Mouse (Mus musculus): Measurements from ENCODE around the gene Fkbp1b. TPM values are rescaled to one million over a fixed set of nuclear protein-coding genes. Genes with fewer than 3 reads are reported as not detected.

Gene Fkbp1b
- 9.2 TPM for polyA plus RNA-seq (2015; fragmentation: Illumina TruSeq; extraction: RNeasy Lipid Tissue Mini Kit (QIAGEN cat#74804); ENCODE audit: insufficient read depth, low read depth, low replicate concordance)

GRCm38 (mm10) chr12:4841392-4841887 lies at the start of gene Fkbp1b:
Fkbp1b (minus strand) TSS chr12:4841591.

GRCm38 (mm10) chr12:4874161-4874927 lies 33.0 kb upstream of the Fkbp1b start, which contains the start of gene Mfsd2b:
Mfsd2b (minus strand) TSS chr12:4874359.

DNA sequence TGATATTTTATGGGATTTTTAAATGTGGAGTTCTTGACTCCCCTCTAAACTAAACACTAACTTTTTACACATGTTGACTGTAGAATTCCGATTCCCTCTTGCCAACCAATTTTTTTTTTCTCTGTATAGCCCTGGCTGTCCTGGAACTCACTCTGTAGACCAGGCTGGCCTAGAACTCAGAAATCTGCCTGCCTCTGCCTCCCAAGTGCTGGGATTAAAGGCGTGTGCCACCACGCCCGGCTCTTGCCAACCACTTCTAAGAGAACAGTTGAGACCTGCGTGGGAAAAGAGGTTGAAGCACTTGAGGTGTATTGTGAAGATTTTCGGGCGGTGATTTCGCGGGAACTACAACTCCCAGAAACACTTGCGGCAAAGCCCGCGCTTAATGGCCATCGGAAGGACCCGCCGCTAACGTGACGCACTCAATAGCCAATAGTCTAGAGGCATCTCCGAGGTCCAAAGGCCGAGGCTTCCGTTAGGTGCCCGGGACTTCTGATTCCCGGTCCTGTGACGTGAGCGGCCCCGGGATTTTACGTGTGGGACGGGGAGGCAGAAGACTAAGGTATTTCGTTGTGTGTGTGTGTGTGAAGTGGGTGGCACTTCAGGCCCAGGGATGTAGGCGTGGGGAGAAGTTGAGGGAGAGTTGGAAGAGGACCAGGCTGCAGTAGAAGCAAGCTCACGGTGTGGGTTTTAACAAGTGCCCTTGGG lies 1.7 kb upstream of the Fkbp1b start, which contains the start of gene Wdcp:
Gene Wdcp, plus strand, starts transcription at position 414 of the 708 bp plus-strand sequence.

DNA sequence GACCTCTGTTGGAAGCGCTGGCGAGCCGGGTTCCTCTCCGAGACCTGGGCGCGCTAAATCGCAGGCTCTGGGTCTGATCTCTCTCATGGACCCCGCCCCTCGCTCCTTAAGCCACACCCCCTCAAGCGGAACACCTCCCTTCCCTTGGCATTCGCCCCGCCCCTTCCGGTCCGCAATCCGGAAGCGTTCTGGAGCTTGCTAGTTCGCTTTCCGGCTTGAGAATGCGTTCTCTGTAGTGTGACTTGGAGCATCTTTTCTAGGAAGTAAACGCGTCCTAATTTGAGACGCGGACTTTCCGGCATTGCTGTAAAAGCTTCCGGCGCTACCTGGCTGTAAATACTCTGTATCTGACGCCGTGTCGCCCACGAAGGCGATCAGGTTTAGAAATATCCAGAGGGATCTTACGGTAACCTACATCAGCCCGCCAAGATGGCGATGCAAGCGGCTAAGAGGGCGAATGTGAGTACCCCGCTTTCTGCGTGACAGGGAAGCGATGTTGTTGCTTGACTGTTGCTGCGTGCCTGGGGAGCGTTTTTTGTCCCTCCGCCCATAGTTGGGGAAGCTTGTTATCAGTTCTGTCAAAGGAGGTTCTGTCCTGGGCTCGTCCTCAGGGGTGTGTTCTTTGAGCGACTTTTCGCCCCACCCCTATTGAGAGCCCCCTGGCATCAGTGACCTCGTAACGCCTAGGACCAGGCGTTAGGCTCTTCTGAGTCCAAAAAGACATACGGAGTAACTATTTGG lies 23.9 kb downstream of the Fkbp1b start, which contains the start of gene Sf3b6:
Gene Sf3b6, plus strand, starts transcription at position 184 of the 741 bp plus-strand sequence.

Other genes with a start within 250 kb of the Fkbp1b start
- 23.2 TPM for gene Itsn2, start 249.0 kb downstream of the Fkbp1b start, polyA plus RNA-seq (2015; fragmentation: Illumina TruSeq; extraction: RNeasy Lipid Tissue Mini Kit (QIAGEN cat#74804); ENCODE audit: insufficient read depth, low read depth, low replicate concordance)
- gene Gm3625, start 248.7 kb downstream of the Fkbp1b start, polyA plus RNA-seq (2015; fragmentation: Illumina TruSeq; extraction: RNeasy Lipid Tissue Mini Kit (QIAGEN cat#74804); ENCODE audit: insufficient read depth, low read depth, low replicate concordance), result not detected
- not detected for gene Fam228a, start 103.2 kb downstream of the Fkbp1b start, polyA plus RNA-seq (2015; fragmentation: Illumina TruSeq; extraction: RNeasy Lipid Tissue Mini Kit (QIAGEN cat#74804); ENCODE audit: insufficient read depth, low read depth, low replicate concordance)
- not detected for gene Pfn4, start 72.6 kb downstream of the Fkbp1b start, polyA plus RNA-seq (2015; fragmentation: Illumina TruSeq; extraction: RNeasy Lipid Tissue Mini Kit (QIAGEN cat#74804); ENCODE audit: insufficient read depth, low read depth, low replicate concordance)
- gene Fam228b, start 72.3 kb downstream of the Fkbp1b start, polyA plus RNA-seq (2015; fragmentation: Illumina TruSeq; extraction: RNeasy Lipid Tissue Mini Kit (QIAGEN cat#74804); ENCODE audit: insufficient read depth, low read depth, low replicate concordance), result not detected
- 23.1 TPM for gene Sf3b6, start 24.0 kb downstream of the Fkbp1b start, polyA plus RNA-seq (2015; fragmentation: Illumina TruSeq; extraction: RNeasy Lipid Tissue Mini Kit (QIAGEN cat#74804); ENCODE audit: insufficient read depth, low read depth, low replicate concordance)
- gene Wdcp, start 1.7 kb upstream of the Fkbp1b start, polyA plus RNA-seq (2015; fragmentation: Illumina TruSeq; extraction: RNeasy Lipid Tissue Mini Kit (QIAGEN cat#74804); ENCODE audit: insufficient read depth, low read depth, low replicate concordance), result 2.9 TPM
- gene Mfsd2b, start 32.8 kb upstream of the Fkbp1b start, polyA plus RNA-seq (2015; fragmentation: Illumina TruSeq; extraction: RNeasy Lipid Tissue Mini Kit (QIAGEN cat#74804); ENCODE audit: insufficient read depth, low read depth, low replicate concordance), result 1.1 TPM
- gene Ubxn2a, start 66.1 kb upstream of the Fkbp1b start, polyA plus RNA-seq (2015; fragmentation: Illumina TruSeq; extraction: RNeasy Lipid Tissue Mini Kit (QIAGEN cat#74804); ENCODE audit: insufficient read depth, low read depth, low replicate concordance), result 5.9 TPM
- 2.1 TPM for gene Atad2b, start 75.8 kb upstream of the Fkbp1b start, polyA plus RNA-seq (2015; fragmentation: Illumina TruSeq; extraction: RNeasy Lipid Tissue Mini Kit (QIAGEN cat#74804); ENCODE audit: insufficient read depth, low read depth, low replicate concordance)

All from pancreas, adult 10 weeks (tissue).